Mouse (Mus musculus): ENCODE measurements around the gene Cep85l.

GRCm38 (mm10) chr10:53359016-53359415 lies 20.7 kb downstream of the Cep85l start:
- TF ChIP-seq CTCF (IDR thresholded peaks at IDR 0.05; ENCODE audit: low read depth, low read length) (no peak), POLR2A (IDR thresholded peaks at IDR 0.05; ENCODE audit: extremely low read depth, insufficient read depth, low read length) (no peak)

Data from liver, adult 2 months (tissue).